In genomic region chr3:131636126-131636525, GRCm38 (mm10) we compare ENCODE assay signal across 19 mouse cellular contexts.
A peak's percentile ranks its signal among the peaks of the same experiment; 100 is the strongest.
DNase-seq lines count a peak whose midpoint lies in the region; ATAC-seq and TF ChIP-seq lines count a peak whose summit lies in the region.
"Had no signal": no experiment of that assay in that cellular context is flagged by ENCODE, and none has a peak within 500 bp of the region (broad histone marks: within the 10 kb centered on the region; RNA-seq: fewer than 3 reads in every experiment).

No protein-coding gene starts in this region.

- H3K9me3 ChIP-seq in hindbrain, embryonic 10.5 days, result no peaks in the 10 kb centered on the region
- H3K9me3 ChIP-seq in hindbrain, embryonic 16.5 days (ENCODE audit: control insufficient read depth, low read length), result no peaks in the 10 kb centered on the region
- no peaks in the 10 kb centered on the region for H3K9me3 ChIP-seq in stomach, postnatal 0 days (ENCODE audit: control insufficient read depth, low read length)
- H3K9me3 ChIP-seq: limb, embryonic 10.5 days; liver, embryonic 12.5 days; lung, embryonic 15.5 days had no signal

- WGBS in hindbrain, embryonic 10.5 days, result 51% methylated on average over 5 of the region's 5 CpGs
- 51% methylated on average over 5 of the region's 5 CpGs for WGBS in hindbrain, embryonic 16.5 days
- WGBS in stomach, postnatal 0 days, result 55% methylated on average over 5 of the region's 5 CpGs

- TF ChIP-seq EP300 in stomach, postnatal 0 days (optimal IDR thresholded peaks at IDR 0.05), result no peak

- ATAC-seq in hindbrain, embryonic 16.5 days, result no peak
- ATAC-seq in stomach, postnatal 0 days (ENCODE audit: low FRiP score, low TSS enrichment), result peak; percentile 57; the same call in 1 of the 2 replicates
- ATAC-seq: forebrain, embryonic 16.5 days; liver, embryonic 12.5 days had no signal

- H3K9ac ChIP-seq in hindbrain, embryonic 16.5 days (ENCODE audit: low read depth, low read length), result no peak overlapping the region
- no peak overlapping the region for H3K9ac ChIP-seq in stomach, postnatal 0 days (ENCODE audit: low read length)
- H3K9ac ChIP-seq: hindbrain, embryonic 14.5 days; liver, embryonic 12.5 days; lung, embryonic 15.5 days had no signal

- peak; percentile 63 for DNase-seq in adrenal gland, adult 2 months
- DNase-seq in adrenal gland, adult 18-20 months (ENCODE audit: low spot score in 2 of 2), result no peak
- no peak for DNase-seq in hindbrain, embryonic 10.5 days (ENCODE audit: low spot score)
- DNase-seq in R1 (ENCODE audit: low read depth, low spot score) (peak; percentile 69), liver (no peak)
- no peak for DNase-seq in stomach, postnatal 0 days (ENCODE audit: low spot score)
- no peak for DNase-seq in layer of hippocampus, adult 8-10 months (ENCODE audit: low spot score in 2 of 2)
- DNase-seq: B cell, adult 2 months; cerebellum, adult 11-12 months; kidney, adult 11 months; spleen, adult 18-20 months had no signal

- TF ChIP-seq CTCF in stomach, postnatal 0 days (IDR thresholded peaks at IDR 0.05; ENCODE audit: low read depth), result no peak

- 0 out of 2 replicates have a peak overlapping the region, but pooled peaks have one; percentile 16 for H3K27ac ChIP-seq in hindbrain, embryonic 10.5 days
- H3K27ac ChIP-seq in hindbrain, embryonic 16.5 days (ENCODE audit: low read depth, low read length), result no peak overlapping the region
- no peak overlapping the region for H3K27ac ChIP-seq in stomach, postnatal 0 days (replicated peaks)
- H3K27ac ChIP-seq: hindbrain, embryonic 14.5 days; kidney, postnatal 0 days; limb, embryonic 10.5 days; liver, embryonic 12.5 days; lung, embryonic 15.5 days had no signal

- peaks cover 25% of the 10 kb centered on the region for H3K36me3 ChIP-seq in hindbrain, embryonic 10.5 days
- H3K36me3 ChIP-seq in hindbrain, embryonic 16.5 days (ENCODE audit: control insufficient read depth, insufficient read depth, low read length), result no peaks in the 10 kb centered on the region
- H3K36me3 ChIP-seq in stomach, postnatal 0 days (ENCODE audit: control insufficient read depth, insufficient read depth, low read length), result 0 out of 2 replicates have a peak, but pooled peaks cover 3% of the 10 kb centered on the region
- H3K36me3 ChIP-seq: liver, embryonic 12.5 days had no signal

- no peaks in the 10 kb centered on the region for H3K27me3 ChIP-seq in hindbrain, embryonic 10.5 days (ENCODE audit: insufficient read depth, poor library complexity, severe bottlenecking)
- no peaks in the 10 kb centered on the region for H3K27me3 ChIP-seq in hindbrain, embryonic 16.5 days (replicated peaks; ENCODE audit: control insufficient read depth, insufficient read depth, low read length)
- H3K27me3 ChIP-seq in stomach, postnatal 0 days (ENCODE audit: control insufficient read depth, insufficient read depth, low read length), result no peaks in the 10 kb centered on the region
- H3K27me3 ChIP-seq: liver, embryonic 12.5 days; lung, embryonic 15.5 days had no signal

- peaks cover 33% of the 10 kb centered on the region for H3K4me1 ChIP-seq in hindbrain, embryonic 10.5 days (replicated peaks)
- peaks cover 3% of the 10 kb centered on the region for H3K4me1 ChIP-seq in hindbrain, embryonic 16.5 days (ENCODE audit: control insufficient read depth, insufficient read depth, low read depth, low read length)
- H3K4me1 ChIP-seq in stomach, postnatal 0 days (replicated peaks; ENCODE audit: control insufficient read depth, insufficient read depth), result no peaks in the 10 kb centered on the region
- H3K4me1 ChIP-seq: lung, embryonic 15.5 days had no signal

- H3K4me3 ChIP-seq in hindbrain, embryonic 10.5 days, result no peak overlapping the region
- no peak overlapping the region for H3K4me3 ChIP-seq in hindbrain, embryonic 16.5 days (ENCODE audit: low read length)
- H3K4me3 ChIP-seq in stomach, postnatal 0 days (ENCODE audit: low read depth, low read length), result no peak overlapping the region
- H3K4me3 ChIP-seq: erythroblast, embryonic 14.5 days; limb, embryonic 10.5 days; liver, embryonic 12.5 days; lung, embryonic 15.5 days had no signal

- H3K4me2 ChIP-seq in hindbrain, embryonic 16.5 days (ENCODE audit: low read length), result no peak overlapping the region
- no peak overlapping the region for H3K4me2 ChIP-seq in stomach, postnatal 0 days (replicated peaks; ENCODE audit: low read depth)
- H3K4me2 ChIP-seq: hindbrain, embryonic 14.5 days; liver, embryonic 12.5 days; lung, embryonic 15.5 days had no signal

Comparison
In these comparisons a context has a peak if more than half of its experiments do, and no peak if none do; other contexts are left out.
1. DNase-seq: peak in adrenal gland, adult 2 months (single experiment) and R1 (single experiment); none in adrenal gland, adult 18-20 months (0 of 2), hindbrain, embryonic 10.5 days (single experiment), stomach, postnatal 0 days (single experiment), layer of hippocampus, adult 8-10 months (0 of 2) and liver (single experiment).